Mouse (Mus musculus) right cerebral cortex, postnatal 10 days (tissue): ENCODE data around the gene Cxcl12.
A peak's percentile ranks its signal among the peaks of the same experiment; 100 is the strongest.

Experiments
- DNase-seq, 2 experiments: peaks; one replicate each; pipeline ENCODE4 v3.0.0; 2021; ENCODE audit warnings: low spot score in 2 of 2

Gene Cxcl12

DNA sequence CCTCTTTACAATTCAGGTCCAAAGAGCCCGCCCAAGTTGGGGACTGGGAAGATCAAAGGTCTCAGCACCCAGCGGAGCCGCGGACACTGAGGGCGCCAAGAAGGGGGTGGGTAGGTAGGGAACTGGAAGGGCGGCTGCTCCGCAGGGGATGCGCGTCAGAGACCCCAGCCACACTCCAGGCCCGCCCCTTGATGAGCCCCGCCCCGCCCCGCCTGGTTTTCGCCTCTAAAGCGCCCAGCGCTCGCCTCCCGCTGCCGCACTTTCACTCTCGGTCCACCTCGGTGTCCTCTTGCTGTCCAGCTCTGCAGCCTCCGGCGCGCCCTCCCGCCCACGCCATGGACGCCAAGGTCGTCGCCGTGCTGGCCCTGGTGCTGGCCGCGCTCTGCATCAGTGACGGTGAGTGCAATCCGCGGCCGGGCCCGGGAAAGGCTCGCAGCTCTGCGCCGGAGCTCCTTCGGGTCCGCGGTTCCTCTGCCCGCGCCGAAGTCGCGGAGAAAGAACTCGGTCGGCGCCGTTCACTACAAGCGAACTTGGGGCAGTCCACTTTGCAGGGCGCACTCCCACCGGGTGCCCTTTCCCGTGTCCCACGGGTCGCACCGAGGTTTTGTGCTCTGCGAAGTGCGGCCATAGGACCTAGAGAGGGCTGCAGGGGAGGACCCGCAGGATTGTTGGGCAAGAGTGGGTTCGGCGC, at the start of gene Cxcl12:
Gene Cxcl12, plus strand, starts transcription at position 215 of the 691 bp plus-strand sequence.
- peak; percentile 42 to 52 for DNase-seq

DNA sequence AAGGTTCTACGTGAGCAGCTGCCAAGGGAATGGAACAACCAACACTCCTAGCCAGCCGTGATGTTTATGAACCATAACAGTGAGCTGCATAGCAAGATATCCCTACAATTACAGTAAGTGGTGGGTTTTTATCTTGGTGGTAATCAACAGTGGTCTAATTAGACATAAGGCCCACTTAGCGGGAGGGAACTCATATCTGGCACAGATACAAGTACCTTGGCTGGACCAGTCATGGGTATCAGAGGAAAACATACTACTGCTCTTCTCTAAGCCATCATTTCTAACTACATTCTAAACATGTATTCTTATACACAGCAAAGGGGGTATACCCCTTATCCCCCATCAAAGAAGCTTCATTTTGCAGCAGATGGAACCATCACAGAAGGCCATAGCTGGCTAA, 46.3 kb upstream of the Cxcl12 start:
- no peak for DNase-seq

DNA sequence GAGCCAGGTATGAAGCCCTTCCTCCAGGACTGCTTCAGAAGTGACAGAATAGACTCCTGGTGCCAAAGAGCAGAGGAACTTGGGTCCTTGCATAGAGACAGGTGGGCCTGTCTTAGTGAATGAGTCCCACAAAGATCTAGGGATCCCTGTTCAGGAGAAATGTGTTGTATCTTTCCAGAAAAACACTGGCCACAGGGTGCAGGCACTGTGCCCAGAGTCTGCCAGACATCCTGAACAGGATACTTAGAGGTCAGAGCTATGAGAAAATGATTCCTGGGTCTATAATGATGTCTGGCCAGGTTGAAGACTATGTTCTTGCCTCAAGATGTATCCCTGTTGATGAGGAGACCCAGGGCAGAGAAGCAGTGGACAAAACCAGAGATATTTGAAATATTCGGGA, 42.0 kb upstream of the Cxcl12 start:
- DNase-seq = no peak

DNA sequence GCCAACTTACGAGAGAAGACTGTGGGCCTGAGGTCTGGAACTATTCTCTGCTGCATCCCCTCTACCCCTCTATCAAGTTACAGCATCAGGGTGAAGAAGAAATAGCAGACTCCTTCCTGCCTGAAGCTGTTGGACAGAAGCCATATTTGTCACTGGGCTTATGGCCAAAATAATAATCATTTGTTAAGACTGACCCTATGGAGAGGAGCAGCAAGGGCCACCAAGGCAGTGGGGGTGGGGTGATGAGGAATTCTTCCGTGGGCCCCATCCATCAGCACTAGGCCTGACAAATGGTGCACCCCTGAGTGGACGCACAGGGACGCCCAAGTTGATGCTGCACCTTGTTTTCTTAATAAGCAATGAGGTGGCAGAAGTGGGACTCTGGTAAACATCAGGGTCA, 38.9 kb upstream of the Cxcl12 start:
- no peak for DNase-seq

DNA sequence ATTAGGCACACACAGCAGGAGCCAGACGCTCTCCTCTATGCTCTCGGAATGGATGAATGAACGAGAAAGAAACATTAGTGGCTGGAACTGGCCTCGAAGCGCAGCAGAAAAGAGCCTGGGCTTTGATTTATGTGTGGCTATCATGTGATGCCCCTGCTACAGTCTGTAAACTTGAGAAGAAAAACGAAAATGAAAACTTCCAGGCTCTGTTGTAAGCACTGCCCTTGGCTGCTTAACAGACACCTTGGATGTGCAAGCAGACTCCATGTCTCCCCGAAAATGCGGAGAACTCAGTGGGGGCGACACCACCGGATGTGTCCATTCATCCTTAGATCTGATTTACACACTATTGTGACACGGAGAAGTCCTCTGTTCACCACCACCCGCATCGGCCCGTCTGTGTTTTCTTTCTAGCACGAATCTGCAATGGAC, 37.6 kb upstream of the Cxcl12 start:
- no peak for DNase-seq

DNA sequence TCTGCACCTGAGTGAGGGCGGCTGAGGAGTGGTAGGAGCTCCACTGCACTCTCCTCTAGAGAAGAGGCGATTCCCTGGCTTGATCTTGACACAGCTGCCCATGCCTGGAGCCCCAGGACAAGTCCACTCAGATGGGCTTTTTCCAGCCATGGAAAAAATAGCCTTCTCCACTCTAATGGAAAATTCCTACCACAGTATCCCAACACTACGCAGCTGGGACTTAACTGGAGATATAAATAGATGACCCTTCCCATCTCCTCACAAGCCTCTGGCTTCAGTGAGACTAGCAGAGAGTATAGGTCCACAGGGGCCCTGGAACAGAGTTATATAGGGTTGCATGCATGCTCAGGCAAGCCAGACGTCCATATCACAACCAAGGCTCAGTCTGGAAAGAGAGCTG, 33.8 kb upstream of the Cxcl12 start:
- peak in 1 of 2 experiments; percentile 6 for DNase-seq

DNA sequence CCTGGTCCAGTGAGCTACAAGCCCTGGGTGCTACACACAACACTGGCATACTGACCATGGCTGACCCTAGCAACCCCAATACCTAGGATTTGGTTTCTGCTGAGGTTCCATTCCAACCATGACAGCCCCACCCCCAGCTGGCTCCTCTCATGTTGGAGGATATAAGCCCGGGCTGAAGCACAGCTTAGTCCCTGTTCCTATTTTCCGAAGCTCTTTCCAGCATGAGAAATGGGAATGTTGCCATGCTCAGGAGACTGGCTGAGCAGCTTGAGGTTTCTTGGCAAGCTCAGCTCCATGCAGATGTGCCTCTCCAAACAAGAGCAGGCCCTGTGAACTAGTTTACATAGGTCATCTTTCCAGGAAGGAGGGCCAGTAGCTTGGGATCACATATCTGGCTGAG, 30.6 kb upstream of the Cxcl12 start:
- DNase-seq = peak; percentile 23 to 41

DNA sequence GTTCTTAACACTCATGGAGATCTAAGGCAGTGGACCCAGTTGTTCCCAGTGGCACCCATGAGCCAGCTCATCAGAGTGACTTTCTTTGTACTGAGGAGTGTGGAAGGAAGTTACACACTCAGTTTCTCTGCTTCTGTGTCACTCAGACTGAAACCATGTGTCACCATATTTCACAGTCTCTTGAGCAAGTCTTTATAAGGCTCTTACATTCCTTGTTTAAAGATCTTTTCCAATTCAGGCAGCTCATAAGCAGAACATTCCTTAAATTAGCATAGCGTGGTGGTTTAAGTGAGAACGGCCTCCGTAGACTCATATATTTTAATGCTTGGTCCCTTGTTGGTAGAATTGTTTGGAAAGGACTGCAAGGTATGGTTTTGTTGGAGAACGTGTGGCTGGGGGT, 27.4 kb upstream of the Cxcl12 start:
- peak in 1 of 2 experiments; percentile 5 for DNase-seq

DNA sequence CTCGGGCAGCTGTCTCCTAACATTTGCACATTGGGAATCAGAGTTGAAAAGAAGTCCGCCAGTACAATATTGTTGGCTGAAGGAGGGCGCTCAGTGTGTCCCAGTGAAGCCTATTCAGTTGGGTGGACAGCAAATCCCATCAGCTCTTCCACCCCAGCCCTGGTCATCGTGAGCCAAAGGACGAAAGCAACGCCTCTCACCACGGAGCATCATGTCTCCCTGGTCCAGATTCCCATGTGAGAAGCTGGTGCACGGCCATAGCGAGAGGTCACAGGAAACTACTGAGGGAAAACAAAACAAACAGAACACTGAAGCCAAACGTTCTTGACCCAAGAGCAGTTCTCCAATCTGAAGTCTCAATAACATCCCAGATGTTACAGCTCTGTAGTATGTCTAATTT, 21.4 kb upstream of the Cxcl12 start:
- DNase-seq = no peak

DNA sequence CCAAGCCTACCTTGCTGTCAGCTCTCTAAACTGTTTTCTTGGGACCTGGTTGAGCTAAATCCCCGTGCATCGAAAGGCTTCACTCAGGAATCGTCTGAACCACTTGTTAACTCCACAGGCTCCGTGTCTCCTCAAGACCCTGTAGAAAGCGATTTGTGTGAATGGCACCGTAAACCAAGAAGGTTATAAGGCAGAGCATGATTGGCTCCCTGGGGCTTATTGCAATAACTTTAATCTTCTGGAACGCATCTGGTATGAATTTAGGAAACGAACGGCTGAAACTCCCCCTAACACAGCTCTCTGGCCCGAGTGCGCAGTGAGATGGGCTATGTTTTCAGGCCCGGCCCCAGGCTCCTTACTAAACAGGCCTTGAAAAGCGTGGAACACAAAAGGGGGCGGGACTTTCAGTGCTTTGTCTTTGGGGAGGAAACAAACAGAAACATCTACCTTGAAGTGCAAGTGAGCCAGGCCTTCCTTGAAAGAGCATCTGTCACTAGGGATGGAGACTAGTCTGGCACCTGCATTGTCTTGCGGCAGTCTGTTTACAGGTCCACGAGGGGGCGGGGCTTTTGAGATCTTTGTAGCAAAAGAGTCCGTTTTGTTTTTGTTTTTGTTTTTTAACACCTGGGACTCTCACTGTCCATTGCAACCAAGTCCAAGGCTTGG, 16.7 kb upstream of the Cxcl12 start:
- peak in 1 of 2 experiments; percentile 6 for DNase-seq

DNA sequence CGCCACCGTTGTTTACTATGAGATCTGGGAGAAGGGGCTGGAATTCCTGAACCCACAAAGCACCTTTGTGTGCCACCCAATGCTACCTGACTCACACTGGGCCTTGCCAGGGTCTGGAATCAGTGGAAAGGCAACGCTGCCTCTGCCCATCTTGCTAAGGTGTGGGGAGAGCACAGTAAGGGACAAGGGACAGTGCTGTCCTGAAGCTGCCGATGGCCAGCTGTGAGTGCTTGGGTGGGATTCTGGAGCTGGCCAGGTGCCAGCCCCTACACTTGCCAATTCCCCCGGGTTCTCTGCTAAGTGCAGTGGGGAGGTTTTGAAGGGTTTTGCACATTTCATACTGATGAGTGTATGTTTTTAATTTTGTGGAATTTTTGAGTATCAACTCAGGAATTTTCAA, 15.3 kb upstream of the Cxcl12 start:
- DNase-seq = no peak

DNA sequence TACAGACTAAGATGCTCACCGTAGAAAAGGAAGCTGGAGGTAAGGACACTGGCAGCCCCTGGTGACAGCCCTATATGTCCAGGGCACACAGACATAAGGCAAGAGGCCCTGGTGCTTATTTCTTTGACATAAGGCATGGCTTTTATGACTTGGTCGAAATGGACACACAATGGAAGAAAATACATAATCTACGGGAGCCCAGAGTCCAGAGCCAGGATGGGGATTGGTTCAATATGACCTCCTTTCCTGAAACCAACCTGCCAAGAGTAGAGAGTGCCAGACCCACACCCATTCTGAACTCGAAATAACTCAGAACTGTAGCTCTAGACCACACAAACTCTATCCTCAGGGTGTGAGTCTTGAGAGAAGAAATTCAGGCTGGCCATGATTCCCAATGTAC, 11.5 kb upstream of the Cxcl12 start:
- no peak for DNase-seq

DNA sequence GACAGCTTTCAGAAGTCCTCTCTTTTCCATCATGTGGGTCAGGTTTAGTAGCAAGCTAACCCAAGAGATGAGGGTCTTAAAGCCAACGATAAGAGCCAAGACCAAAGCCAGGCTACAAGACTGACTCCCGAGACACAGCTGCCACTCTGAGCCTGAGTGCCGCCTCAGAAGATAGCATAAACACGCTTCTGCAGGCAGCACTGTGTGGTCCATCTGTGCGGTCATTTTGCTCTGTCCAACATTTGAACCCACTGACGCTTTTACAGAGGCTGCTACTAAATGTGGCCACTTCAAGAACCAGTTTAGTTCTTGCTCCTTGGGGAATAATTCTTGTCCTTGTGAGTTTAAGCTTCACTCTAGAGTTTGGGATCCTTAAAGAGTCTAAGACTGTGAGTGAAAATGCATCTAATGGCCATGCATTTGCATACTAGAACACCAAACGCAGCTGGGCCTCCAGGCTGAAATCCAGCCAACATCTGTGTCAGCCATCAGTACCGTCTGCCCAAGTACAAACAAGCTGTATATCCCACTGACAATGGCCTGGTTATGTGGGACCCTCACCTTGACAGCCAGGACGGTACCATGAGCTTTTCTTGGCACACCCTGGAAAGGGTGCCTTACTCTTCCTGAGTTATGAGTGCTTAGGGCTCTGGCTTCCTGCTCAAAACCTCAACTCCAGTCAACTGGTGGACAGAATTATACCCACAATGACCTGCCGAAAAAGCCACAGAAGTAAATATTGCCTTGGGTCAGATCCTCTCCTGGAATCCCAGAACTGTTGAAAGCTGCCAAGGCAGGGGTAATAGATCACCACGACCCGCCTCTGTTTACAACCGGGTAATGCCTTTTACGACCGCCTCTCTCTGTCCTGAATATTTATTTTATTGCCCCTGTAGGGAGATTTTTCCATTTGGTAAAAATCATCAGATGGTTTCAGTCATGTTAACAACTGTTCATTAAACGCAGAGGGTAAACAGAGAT, 8.3 kb upstream of the Cxcl12 start:
- DNase-seq = no peak

DNA sequence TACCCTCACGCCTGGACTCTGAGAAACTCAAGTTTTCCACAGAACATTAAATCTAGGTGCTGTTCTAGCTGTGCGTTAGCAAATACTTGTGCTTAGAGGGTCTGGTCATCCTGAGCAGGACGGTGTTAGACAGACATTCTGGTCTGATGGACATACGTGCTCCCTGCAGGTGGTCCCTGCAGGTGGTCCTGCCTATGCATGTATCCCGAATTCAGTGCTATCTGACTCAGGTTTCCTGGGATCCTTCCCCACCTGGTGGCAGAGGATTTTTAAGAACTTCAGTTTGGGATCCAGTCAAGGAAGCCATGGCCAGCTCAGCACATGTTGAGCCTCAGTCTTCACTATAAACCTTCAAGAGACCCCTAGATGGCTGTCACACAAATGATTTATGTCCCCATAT, 4.8 kb upstream of the Cxcl12 start:
- DNase-seq = no peak

DNA sequence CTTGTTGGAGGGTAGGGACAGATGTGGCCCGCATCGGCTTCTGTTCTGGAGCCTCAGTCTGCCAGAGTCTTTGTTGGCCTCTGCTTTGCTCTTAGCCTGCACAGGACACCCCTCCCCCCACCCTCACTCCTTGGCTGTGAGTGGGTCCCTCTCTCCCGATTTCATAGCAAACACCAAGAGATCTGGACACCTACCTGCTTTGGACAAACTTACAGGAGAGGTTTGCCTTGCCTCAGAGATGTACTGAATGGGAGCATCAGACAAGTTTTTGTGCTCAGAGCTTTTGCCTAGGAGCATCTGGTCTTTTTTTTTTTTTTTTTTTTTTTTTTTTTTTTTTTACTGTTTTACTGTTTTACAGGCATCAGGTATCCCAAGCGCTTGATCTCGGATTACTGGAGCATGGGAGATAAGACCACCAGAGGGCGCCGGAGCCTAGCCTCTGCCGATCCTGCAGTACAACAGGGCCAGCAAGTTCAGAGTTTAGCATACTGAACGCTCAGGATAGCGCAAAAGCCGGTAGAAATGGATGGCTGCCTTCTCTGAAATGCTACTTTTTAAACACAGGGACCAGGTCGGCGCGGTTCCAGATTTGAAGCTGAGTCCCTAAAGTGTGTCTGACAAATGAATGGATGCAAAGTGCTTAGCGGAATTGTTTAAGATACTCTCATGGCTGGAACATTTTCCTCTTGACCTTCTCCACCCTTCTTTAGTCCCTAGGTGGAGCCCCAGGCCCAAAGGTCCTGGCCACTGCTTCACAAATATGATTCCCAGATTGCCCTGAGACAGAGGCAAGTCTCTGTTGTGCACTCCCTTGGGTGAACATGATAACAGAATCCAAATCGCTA, 1.5 kb upstream of the Cxcl12 start:
- peak; percentile 91 to 93 for DNase-seq

DNA sequence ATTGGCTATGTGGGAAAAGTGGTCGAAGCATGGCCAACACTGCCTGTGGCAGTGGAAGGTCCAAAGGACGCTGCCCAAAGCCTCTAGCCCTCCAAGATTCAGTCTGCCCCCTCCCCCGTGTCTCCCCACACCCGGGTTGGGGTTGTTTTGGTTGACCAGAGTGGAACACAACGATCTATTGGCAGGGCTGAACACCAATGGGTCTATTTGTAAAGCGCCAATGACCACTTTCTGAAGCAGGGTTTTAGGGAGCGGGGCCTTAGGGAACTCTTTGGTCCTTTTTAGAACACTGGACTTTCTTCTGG, 957 bp upstream of the Cxcl12 start:
- no peak for DNase-seq

DNA sequence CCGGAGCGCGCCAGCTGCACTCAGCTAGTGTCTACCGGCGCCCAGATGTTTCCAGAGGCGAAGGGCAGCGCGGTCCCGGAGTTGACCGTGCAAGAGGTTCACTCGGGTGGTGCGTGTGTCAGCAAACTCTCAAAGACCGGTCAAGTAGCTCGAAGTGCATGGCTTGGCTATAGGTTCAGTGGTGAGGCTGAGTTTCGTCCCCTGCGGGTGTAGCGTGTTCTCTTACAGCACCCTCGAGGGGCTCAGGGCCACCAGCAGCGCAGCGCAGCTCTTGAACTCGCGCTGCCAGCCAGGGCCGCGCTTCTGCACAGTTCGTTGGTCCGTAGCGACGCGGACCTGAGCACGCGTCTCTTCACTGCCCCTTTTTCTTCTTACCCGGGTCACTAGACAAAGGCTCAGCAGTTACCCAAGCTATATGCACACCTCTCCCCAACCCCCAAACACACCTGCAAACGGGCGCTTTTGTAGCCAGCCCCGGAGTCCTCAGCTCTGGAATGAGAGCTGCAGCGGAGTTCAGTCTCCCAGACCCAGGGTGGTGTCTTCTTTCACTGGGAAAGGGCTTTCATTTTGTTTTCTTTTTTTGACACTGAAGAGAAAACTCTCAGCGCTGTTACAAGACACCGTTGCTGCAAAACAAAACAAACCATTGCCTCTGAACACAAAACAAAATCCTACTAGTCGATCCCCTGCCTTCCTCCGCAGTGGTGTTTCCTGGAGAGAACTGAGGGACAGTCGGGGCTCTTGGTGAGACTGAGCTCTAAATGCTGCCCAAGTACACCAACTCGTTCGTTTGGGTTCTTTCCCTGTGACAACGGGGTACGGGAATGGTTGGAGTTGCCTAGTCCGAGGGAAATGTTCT, 945 bp downstream of the Cxcl12 start:
- no peak for DNase-seq

DNA sequence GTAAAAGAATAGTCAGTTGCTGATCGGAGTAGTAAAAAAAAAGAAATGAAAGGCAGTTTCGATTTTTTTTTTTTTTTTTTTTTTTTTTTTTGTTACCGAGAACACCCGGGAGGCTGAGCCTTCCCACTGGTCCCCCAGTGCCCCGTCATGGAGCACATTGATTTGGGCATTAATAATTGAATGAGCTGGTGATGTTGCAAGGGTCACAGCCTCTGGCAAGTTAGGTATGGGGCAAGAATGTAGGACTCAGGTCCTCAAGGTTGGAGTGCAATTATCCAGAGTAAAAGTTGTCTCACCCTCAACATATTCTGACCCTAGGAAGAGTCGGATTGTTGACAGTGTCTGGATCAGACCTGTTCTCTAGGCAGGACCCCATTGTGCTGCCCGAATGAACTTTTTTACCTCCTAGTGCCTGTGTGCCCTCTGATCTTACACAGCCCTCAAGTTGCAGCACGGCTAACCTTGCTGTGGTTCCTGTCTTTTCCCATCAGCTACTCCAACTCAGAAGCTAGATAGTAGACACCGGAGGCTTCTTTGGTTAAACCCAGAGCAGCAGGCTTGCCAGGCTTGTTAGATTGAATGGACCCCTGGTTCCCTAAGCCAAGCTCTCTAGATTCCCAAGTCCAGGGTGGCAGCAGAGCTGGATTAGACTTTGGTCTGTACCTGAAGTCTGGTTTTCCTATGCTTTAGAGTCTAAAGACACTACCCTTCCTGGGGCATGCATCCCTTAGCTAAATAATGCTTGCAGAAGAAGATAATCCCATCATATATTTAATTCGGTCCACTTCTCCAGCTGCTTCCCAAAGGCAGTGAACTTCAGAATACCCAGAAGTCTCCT, 1.8 kb downstream of the Cxcl12 start:
- no peak for DNase-seq

DNA sequence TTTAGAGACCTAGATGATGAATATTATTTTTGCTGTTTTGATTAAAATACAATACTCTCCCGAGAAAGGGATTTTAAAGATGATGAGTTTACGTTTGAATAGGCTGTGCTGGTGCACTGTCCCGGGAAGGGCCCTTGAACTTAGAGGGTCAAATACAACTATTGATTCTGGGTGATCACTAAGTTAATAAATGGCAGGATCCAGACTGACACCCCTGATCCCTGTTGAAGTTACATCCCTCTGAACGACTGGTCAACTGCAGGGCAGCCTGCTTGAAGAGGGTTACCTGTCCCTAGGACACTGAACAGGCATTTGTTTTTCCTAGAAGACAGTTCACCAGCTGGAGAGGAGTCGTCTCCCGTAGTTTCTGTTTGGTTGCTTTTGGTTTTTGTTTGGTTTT, 4.0 kb downstream of the Cxcl12 start:
- DNase-seq = no peak

DNA sequence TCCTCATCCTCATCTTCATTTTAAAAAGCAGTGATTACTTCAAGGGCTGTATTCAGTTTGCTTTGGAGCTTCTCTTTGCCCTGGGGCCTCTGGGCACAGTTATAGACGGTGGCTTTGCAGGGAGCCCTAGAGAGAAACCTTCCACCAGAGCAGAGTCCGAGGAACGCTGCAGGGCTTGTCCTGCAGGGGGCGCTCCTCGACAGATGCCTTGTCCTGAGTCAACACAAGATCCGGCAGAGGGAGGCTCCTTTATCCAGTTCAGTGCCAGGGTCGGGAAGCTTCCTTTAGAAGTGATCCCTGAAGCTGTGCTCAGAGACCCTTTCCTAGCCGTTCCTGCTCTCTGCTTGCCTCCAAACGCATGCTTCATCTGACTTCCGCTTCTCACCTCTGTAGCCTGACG, 5.5 kb downstream of the Cxcl12 start:
- peak; percentile 55 to 81 for DNase-seq
